Mouse (Mus musculus) lung, postnatal 25 days (tissue): ENCODE data around the gene Rpap2.

Experiments
- DNase-seq: peaks from one replicate; pipeline ENCODE4 v3.0.0; 2022; ENCODE audit warnings: low spot score

The Rpap2 gene

DNA sequence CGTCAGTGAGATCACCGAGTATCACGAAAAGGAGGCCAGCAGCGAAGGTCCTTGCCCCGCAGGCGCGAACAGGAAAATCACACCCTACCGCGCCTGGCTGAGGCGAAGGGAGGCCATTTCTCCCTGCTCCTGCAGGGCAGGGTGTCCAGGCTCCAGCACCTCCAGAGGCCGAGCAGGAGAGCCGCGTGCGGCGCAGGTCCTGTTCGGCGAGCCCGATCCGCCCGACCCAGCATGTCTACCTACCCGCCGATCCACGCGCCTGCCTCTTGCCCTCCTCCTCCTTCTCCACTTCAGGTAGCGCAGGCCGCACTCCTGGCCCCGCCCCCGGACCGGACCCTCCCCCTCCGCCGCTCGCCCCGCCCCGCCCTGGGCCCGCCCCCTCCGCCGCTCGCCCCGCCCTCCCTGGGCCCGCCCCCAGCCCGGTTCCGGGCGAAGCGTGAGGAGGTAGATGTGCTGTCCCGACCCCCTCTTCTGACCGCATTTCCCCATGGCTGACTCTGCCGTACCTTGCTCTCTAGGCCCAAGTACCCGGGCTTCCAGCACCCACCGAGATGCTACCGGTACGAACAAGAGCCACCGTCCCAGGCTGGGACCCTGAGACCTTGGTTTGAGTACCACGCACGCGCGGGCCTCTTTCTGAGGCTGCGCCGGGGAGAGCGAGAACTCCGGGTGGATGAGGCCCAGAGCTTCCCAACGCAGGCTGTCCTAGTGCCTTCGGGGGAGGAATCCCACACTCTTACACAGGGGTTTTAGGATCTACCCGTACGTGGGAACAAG lies at the start of gene Rpap2, which contains the start of gene Glmn:
Rpap2 (plus strand) TSS at position 73 of the 777 bp plus-strand sequence.
Glmn (minus strand) TSS at position 588 of the 777 bp plus-strand sequence.
- DNase-seq, result peak; percentile 86

DNA sequence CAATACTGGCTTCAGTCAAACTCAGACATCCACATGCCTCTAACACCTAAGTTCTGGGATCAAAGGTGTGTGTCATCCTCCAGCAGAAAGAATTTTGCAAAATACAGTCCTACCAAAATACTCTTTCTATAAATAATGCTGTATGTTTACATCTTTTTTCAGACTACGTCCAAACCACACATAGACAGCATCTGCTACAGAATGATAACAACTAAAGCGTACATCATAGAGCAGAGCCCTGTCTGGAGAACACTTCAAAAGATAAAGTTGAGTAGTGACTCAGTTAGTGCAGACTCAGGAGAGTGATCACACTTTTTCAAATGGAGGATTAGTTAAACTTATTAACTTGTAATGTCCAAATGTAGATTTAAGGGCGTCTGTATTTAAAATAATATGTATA lies 49.2 kb upstream of the Rpap2 start:
- DNase-seq, result no peak

DNA sequence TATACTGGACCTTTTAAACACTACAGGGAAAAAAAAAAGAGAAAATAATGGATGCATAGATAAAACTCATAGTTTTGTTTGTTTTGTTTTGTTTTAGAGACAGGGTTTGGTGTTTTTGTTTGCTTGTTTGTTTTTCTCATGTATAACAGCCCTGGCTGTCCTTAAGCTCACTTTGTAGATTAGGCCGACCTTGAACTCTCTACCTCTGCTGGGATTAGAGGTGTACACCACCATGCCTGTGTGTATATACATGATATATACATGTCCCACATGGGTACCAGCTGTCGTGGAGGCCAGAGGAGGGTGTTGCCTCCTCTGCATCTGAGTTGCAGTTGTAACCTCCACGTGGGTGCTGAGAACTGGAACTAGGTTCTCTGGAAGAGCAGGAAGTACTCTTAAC lies 48.7 kb upstream of the Rpap2 start:
- DNase-seq, result no peak

DNA sequence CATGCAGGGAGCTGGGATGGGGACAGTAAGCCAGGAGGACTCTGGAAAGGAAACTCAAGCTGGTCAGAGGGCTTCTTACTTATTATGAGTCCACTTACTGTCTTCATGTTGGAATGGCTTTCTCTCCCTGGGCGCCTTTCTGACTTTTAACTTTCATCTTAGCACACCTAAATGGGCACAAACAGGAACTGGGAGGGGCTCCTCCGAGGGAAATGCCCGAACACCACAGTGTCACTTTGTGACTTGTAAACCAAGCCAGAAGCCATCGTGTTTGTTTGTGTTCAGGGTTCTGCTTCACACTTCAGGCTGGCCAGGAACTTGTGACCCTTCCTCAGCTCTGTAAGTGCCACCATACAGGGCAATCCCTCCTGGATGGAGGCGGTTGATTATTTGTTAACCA lies 42.8 kb upstream of the Rpap2 start:
- DNase-seq, result no peak

DNA sequence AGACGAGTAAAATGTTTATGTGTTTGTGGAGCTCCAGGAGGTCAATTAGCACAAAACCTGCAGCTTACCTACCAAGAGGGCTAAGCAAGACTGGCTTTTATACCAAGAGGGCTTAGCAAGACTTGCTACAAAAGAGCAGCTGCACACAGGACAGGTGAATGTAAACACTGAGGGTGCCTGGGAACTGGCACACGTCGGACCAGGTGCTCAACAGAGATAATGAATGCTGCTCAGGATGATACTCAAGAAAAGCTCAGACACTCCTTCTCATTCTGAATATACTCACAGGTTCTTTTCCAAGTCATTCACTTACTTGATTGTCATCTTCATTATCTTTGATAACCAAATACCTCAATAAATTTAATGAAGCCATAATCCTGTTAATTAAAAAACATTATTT lies 40.2 kb upstream of the Rpap2 start:
- no peak for DNase-seq

DNA sequence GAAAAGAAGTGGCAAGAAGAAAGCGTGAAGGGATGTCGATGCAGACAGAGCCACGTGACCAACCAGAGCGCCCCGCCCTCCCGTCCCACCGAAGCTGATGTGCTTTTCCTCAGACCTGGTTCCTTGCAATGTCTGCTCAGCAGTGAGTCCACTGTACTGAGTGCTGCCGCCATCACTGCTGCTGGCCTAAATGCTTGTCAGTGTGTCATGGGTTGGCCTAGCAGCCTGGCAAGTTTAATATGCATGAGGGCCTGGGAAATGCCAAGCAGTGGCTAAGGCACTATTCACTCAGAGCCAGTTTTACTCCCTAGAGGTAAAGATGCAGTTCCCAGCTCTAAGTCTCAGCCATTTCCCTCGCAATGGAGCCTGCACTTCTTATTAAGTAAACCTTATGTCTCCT lies 28.0 kb upstream of the Rpap2 start:
- DNase-seq, result no peak

DNA sequence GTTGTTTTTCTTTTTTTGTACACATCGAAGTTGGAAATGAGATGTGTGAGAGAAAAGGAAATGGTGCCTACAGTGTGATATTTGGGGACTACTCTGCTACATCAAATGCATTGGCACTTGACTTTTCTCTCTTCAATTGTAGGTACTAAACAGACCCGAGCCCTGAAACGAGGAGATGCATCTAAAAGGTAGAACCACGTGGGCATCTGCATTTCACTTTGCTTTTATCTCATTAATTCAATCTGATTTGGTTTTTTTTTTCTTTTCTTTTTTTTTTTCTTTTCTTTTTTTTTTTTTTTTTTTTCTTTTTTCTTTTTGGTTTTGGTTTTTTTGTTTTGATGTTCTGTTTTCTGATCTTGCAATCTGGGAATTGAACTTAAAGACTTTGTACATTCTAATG lies 1.2 kb downstream of the Rpap2 start:
- no peak for DNase-seq

DNA sequence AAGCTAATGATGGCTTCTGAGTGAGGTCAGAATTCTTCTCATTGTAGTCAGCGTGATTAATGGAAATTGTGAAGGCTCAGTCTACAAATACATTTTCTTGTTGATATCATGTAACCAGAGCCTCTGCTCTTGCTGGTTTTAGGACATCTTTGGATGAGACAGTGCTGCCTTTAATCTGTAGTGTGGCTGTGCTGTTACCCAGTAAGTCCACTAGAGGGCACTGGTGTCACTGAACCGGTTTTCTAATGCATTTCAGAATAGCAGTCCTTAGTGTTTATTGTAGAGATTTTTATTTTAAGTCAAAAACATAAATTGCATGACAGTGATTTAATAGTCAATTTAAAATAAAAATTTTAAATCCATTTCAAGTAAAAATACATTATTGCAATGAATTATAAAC lies 14.1 kb downstream of the Rpap2 start:
- DNase-seq, result peak; percentile 64

DNA sequence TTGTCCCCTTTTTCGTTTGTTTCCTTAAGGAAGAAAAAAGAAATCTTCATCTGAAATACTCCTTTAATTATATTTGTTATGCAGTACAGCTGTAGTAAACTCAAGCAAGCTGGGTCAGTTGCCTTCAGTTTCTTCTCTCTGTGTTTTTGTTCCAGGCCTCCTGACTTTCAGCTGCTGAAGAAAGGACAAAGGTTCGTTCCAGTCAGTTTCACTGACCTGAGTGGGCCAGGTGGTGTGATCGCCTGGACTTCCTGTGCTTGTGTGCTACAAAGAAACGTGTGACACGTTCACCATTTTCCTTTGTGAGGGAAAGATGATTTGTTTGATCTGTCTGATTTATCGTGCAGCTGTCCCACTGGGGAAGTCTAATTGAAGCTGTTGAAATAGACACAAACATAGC lies 20.8 kb downstream of the Rpap2 start:
- no peak for DNase-seq

DNA sequence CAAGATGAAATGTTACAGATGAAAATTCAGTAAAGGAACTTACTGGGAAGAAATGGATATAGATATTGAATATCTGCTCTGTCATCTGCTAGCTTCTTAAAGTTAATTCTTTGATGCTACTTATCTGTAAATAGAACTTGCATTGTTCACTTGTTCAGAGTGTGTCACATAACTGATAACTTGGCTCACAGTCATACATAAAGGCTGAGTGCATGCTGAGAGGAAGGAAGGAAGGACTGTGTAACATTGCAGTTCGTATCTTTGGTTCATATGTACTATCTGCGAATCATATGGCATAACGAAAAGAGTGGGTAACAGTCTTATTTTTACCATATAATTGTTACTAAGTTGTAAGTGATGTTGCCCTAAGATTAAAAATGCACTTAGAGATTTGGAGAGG lies 24.2 kb downstream of the Rpap2 start:
- no peak for DNase-seq

DNA sequence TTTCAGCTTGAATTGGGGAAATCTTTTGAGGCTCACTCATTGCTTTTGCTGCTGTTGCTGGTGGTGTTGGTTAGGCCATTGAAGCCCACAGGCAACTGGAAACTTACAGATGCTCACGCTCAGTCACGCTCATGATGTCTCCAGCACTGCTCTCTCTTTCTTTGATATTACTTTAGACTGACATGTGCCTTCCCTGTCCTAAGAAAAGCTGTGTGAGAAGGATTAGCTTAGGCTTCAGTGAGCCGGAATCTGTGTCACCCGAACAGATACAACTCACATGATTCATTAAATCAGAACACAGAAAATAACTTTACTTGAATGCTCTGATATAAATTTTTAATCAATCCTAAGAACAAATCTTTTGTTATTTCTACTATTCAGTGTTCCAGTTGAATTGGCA lies 36.5 kb downstream of the Rpap2 start:
- DNase-seq, result no peak

DNA sequence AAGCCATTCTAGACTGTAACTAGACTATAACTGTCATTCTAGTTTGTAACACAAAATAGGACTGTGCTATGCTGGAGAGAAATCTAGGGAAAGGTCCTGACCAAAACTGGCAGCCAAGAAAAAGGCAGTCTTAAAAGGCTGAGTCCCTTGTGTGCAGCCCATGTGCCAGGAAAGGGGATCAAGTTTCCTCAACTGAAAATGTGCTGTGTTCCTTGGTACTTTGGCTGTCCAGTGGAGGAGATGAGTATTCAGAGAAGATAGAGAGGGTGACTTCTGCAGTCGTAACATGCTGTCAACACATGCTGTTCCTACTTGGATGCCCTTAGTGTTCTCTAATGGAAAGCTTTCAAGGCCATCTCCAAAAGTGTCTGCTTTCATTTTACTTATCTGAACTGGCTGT lies 39.9 kb downstream of the Rpap2 start:
- DNase-seq, result no peak

DNA sequence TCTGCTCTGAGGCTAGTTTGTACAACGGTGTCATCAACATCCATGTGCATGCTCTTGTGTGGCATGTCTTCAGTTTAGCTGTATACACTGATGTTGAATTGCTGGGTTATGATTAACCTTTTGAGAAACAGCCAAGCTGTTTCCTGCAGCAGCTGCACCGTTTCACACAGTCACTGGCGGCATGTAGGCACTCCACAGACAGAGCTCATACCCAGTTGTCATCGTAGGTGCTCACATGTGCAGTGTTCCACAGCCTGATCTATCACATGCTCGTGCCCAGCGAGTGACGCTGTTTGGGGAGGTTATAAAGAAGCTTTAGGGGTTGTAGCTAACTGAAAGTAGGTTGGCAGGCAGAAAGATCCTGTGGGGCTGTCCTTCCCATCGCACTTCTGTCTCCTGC lies 41.2 kb downstream of the Rpap2 start:
- no peak for DNase-seq

DNA sequence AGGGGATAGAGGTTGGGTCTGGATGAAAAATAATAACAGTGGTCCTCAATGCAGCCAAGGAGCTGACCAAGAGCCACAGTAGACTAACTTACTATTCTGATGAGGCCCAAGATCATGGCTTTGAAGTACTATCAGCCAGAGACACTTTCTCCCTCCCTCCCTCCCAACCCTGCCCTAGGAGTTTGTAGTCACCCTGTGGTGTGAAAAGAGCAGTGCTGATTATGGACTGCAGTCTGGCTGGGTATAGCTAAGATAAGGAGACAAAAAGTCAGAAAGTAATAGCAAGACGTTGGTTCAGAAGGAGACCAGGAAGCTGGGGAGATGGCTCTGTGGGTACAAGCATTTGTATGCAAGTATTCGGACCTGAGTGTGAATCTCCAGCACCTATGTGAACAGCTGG lies 47.4 kb downstream of the Rpap2 start:
- DNase-seq, result no peak

DNA sequence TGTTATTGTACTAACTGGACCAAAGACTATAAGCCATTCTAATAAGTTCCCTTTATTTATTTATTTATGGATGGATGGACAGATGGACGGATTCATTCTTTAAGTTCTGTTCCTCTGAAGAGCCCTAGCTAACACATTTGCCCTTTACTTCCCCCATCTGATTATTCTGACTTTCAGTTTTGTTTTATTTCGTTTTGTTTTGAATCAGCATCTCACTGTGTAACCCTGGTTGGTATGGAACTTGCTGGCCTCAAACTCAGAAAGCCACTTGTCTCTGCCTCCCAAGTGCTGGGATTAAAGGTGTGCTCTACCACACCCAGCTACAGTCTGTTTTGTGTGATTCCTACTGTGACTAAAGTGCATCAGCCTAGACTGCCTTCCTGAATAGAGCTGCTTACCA lies 48.8 kb downstream of the Rpap2 start:
- no peak for DNase-seq

DNA sequence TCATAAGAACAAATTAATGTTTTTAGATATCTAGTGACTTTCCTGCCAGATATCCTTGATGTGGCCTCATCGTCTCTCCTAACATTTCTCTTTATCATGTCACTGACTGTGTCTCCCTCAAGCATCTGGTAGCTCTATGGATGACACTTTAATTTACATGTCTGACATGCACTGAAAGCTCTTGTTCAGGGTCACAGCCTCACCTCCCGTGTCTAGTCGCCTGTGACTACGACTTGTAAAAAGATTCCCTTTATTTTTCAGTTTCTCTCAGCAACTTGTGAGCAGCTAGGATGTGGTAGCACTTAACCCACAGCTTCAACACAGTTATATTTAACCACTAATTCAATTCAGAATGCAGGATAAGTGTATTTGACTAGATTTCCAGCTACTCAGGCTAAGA lies 50.4 kb downstream of the Rpap2 start:
- no peak for DNase-seq

DNA sequence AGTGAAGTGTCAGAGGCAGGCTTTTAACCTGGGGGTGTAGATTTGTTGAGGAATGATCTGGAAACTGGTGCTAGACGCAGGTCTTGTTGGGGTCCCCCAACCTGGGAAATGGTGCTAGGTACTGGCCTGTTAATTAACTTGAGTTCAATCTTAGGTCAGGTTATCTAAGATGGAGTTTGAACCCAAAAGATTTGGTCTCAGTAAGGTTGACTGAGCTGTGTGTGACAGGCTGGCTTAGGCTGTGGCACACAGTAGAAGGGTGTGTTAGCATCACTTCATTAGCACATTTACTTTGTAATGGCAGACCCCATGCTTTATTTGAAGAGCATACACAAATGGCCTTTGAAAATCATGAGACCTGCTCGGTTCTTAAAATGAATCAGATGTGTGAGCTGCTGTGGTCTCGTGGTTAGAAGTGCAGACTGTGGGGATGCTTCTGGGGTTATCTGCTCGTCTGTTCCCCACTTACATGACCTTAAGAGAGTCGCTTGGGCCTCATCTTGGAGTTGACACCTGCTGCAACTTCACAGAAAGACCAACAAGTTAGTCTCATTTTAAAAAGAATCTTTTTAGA lies 51.5 kb downstream of the Rpap2 start:
- DNase-seq, result no peak

DNA sequence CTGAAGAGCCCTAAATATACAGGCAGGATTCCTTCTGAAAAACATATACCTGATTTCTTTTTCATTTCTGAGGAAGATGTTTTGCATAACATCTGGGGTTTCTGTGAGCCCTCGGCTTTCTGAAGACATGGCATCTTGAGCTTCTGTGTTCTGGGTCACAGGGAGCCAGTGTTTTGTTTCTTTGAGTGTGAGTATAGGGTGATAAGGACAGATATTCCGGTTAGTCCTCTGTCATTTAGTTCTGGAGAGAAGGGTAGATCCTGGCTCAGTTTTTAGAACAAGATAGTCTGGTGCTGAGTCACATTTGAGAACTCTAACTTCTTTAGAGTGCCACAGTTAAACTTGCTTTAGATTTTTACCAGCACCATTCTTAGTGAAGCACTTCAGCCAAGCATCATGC lies 52.5 kb downstream of the Rpap2 start:
- DNase-seq, result no peak

DNA sequence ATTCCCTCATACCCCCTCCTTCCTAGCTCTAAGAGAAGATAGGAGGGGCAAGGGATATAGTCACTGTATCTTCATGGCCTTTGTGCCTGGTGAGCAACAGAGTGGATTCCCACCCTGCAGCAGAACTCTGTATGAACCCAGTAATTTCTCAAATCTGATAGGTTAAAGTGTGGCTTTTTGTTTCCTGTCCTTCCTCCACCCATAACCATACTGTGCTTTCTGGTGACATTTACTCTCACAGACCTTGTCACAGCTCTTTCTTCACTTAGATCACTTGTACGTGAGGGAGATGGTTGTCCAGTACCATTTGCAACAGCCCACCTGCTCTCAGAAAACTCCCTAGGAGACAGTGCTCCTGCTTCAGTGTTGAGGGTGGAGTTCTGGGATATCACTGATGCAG lies 53.3 kb downstream of the Rpap2 start:
- DNase-seq, result no peak

DNA sequence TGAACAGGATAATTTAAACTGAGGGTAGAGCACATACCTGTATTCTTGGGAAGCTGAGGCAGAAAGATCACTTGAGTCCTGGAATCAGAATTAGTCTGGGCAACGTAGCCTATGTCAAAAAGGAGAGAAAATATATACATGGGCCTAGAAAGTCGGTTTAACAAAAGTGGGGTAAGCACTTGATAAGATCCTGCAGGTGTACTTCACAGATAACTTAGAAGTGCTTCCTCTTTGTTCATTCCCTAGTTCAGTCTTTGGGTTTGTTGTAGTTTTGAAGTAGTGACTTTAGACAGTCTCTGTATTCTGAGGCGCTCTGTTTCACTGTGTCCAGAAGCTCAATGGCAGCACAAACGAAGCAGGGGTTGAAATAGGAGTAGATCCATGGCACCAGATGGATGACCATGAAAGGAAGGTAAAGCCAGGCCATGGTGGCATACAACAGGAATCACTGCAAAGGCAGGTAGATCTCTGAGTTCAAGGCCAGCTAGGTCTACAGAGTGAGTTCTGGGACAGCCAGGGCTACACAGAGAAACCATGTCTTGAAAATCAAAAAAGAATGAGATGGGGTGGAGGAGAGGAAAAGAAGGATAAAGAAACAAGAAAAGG lies 55.0 kb downstream of the Rpap2 start:
- no peak for DNase-seq

DNA sequence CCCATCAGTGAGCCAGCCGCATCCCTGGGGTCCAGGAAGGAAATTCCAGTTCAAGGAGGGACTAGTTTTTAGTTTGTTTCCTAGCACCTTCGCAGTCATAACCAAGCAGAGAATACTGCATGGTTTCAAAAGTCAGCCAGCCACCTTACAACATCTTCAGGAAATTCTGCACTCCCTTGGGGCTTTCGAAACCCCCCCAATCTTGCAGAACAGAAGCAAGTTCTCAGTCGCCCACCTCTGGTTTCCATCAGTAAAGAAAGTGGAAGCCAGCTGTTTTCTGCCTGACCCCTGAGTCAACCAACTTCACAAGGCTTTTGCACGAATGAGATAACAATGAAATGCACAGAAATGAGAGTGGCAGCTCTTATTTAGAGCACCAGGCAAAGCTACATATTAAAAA lies 81.2 kb downstream of the Rpap2 start:
- no peak for DNase-seq

DNA sequence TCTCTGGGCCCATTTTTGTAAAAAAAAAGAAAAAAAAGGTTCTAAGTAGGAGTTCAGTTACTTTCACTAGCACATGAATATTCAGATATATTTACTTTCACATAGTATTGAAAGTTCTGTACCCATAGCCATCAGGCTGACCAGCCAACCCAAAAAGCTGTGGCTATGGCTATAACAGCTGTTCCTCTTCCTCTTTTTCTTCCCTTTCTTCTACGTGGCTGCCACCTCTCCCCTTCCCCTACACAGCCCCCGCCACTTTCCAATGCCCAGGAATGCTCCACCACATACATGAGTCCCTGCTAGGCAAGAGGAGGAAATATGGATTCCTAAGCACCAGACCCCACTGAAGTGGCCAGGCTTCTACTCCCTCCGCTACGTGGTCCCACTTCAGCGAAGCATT lies 84.1 kb downstream of the Rpap2 start:
- DNase-seq, result no peak

DNA sequence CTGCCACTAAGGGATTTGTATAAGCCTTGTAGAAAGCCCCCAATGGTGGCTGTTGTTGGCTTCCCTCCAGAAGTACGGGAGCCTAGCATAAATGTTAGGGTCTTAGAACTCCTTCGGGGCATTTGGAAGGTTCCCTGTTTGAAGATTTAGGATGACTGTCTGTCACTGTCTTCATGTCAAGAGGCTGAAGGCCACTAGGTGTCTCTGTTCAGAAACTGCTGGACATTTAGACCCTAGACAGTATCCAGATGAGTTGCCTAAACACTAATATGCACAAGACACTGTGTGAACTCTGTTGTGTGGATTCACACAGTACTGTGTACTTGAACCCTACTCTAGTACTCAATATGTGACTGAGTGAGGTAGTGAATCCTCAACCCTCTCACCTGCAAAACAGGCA lies 87.2 kb downstream of the Rpap2 start:
- no peak for DNase-seq

DNA sequence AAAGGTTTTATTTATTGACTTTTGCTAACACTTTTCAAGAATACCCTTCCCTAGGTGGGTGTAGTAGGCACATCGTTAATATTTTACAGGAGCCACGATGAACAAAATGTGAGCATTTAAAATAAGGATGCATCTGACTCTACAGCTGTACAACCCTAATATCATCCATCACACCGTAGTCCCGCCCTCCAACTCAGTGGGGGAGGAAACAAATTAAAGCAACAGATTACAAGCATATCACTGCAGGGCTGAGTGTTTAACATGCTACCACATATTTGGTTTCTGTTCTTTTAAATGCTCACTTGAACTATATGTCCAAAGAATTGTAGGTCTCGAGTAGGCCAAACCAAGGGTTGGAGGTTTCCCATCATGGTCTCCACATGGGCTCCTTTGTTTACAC lies 90.0 kb downstream of the Rpap2 start:
- no peak for DNase-seq
